ENCODE assay signal across 8 mouse cellular contexts in the genomic region with DNA sequence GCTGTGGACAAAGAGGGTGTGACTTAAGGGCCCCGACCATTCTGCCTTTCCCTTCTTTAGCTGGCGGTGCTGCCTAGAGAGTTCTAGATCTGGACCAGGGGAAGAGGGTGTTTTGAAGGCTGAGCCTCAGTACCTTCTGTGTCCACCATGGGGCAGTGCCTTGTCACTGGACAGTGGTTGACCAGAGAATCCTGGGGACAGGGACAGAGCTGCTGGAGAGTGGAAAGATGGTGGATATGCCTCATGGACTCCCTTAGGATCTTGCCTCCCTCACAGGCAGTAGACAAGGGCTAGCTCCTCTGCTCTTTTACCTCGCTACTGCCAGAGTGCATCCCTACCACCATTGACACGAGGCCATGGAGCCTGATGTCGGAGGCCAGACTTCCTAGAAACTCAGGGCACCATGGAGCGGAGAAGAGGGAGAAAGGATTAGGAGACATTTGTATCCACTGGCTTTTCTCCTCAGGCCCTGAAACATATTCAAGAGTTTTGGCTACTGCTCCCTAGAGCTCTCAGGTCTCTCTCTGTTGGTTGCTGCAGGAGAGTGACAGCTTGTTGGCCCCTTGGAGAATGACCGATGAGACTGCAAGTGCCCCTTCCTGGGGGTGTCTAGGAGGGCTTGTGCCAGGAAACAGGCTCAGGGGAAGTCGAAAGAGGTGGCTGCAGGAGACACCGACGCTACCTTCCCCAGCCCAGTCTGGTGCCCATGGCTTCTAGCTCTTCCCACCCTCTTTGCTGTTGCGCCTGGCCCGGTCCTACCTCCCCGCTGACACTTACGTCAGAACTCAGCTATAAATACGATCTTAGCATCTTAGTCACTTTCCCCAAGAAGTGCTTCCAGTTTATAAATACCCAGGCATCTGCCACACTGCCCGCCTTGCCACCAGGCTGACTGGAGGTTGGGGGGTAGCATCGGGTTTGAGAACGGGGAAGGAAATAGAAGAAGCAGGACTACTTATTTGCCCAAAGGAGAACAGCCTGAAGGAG. TPM values are rescaled to one million over a fixed set of nuclear protein-coding genes. Genes with fewer than 3 reads are reported as not detected.
DNase-seq lines count a peak whose midpoint lies in the region; ATAC-seq lines count a peak whose summit lies in the region.
"Had no signal": no experiment of that assay in that cellular context is flagged by ENCODE, and none has a peak within 500 bp of the region (broad histone marks: within the 10 kb centered on the region; RNA-seq: fewer than 3 reads in every experiment).

Gene Inhbe, minus strand, starts transcription at position 503 of the 987 bp plus-strand sequence.

- 28% methylated on average over 17 of the region's 18 CpGs for WGBS in macrophage (ENCODE audit: missing documents)

- ATAC-seq in granulocyte monocyte progenitor cell, adult 5-6 weeks (replicated peaks; ENCODE audit: poor library complexity, severe bottlenecking): peak; percentile 31; the same call in 1 of the 2 replicates

- H3K27ac ChIP-seq in macrophage: peak within 1 kb of the TSS; percentile 54

- peak; percentile 53 to 63 for DNase-seq in layer of hippocampus, adult 18-20 months (ENCODE audit: low spot score in 2 of 2)
- DNase-seq in layer of hippocampus, adult 9-10 months (ENCODE audit: low spot score): no peak
- peak; percentile 75 for DNase-seq in cerebellum, adult 9-10 months
- DNase-seq in urinary bladder, adult 2 months (ENCODE audit: low spot score): no peak
- DNase-seq in ovary, postnatal 10 days (ENCODE audit: low spot score): no peak

- H3K36me3 ChIP-seq in macrophage (ENCODE audit: inconsistent target): no peaks in the 10 kb centered on the region

- no peak within 1 kb of the TSS for H3K4me3 ChIP-seq in macrophage (ENCODE audit: inconsistent target)

- H3K79me2 ChIP-seq in macrophage (ENCODE audit: inconsistent target): no peaks in the 10 kb centered on the region

RNA-seq across cellular contexts. Expression of gene Inhbe, which starts in this region (rescaled TPM):
- not detected for total RNA-seq in layer of hippocampus, adult 18-20 months (2021)
- total RNA-seq in granulocyte monocyte progenitor cell, adult 5-6 weeks (2014; fragmentation: Nextera tagmentation): not detected in 2 replicates
- total RNA-seq in granulocyte monocyte progenitor cell, adult 5-6 weeks (2017): not detected in 2 replicates
- not detected for total RNA-seq in macrophage (2018; cell fraction: chromatin; rRNA removed)
- total RNA-seq in macrophage (2018; cell fraction: cytosol; rRNA removed): not detected
- total RNA-seq in macrophage (2018; cell fraction: nucleus; rRNA removed): under 1 TPM in 1 of 26 experiments, not detected in 25; 0.17 TPM
- polyA plus RNA-seq in macrophage (2018): not detected in 3 replicates
- not detected in 2 replicates for polyA plus RNA-seq in urinary bladder, adult 2 months (2012; rRNA removed)
- total RNA-seq: layer of hippocampus, postnatal 10 days had no signal

Comparison
In these comparisons a context has a peak if more than half of its experiments do, and no peak if none do; other contexts are left out.
1. Peak in DNase-seq in layer of hippocampus, adult 18-20 months; RNA of the gene not detected or under 1 TPM.
2. Peak in ATAC-seq in granulocyte monocyte progenitor cell, adult 5-6 weeks; RNA of the gene not detected or under 1 TPM.